Mouse (Mus musculus): ENCODE data around the gene Lrg1.

Gene Lrg1

GRCm38 (mm10) chr17:56121826-56122225, at the start of gene Lrg1:
Lrg1 (minus strand) TSS chr17:56122001.
- DNase-seq (ENCODE audit: low spot score in 2 of 2): no peak

DNA sequence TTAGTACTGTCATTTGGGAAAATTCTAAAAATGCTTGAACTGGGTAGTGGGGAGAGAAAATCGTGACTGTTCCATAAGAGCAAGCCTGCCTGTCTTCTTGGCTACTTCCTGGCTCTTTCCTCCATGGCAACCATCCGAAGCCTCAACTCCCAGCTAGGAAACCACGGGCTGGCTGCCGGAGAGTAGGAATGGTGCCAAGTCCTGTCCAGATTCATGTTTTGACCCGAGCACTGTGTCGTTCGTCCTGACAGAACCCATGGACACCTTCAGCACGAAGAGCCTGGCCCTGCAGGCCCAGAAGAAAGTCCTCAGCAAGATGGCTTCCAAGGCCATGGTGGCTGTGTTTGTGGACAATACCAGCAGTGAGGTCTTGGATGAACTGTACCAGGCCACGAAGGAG, 49.7 kb upstream of the Lrg1 start:
- no peak for DNase-seq (ENCODE audit: low spot score in 2 of 2)

DNA sequence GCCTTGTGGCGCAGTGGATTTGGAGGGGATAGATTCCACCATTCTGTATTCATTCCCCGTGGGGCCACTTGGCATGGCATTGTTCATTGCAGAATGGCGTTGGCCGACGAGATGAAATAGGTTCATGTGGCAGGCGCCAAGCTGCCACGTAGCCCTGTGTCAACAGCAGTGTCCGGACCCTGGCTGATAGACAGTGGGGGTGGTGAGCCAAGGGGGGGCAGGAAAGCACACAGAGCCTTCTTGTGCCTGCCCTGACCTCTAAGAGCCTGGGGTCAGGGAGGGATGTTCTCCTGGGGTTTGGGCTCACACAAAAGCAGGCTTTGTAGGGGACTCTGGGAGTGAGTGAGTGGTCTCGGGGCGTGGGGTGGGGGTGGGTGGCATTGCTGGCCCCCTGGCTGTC, 48.8 kb upstream of the Lrg1 start:
- DNase-seq (ENCODE audit: low spot score in 2 of 2): no peak

- no peak for DNase-seq (ENCODE audit: low spot score in 2 of 2)
Observed at GRCm38 (mm10) chr17:56169830-56170229, 48.0 kb upstream of the Lrg1 start.

GRCm38 (mm10) chr17:56165671-56166070, 43.9 kb upstream of the Lrg1 start:
- DNase-seq (ENCODE audit: low spot score in 2 of 2): no peak

GRCm38 (mm10) chr17:56164510-56164909, 42.7 kb upstream of the Lrg1 start:
- DNase-seq (ENCODE audit: low spot score in 2 of 2): no peak

GRCm38 (mm10) chr17:56163523-56164102, 41.8 kb upstream of the Lrg1 start:
- peak in 1 of 2 experiments; percentile 24 for DNase-seq (ENCODE audit: low spot score in 2 of 2)

DNA sequence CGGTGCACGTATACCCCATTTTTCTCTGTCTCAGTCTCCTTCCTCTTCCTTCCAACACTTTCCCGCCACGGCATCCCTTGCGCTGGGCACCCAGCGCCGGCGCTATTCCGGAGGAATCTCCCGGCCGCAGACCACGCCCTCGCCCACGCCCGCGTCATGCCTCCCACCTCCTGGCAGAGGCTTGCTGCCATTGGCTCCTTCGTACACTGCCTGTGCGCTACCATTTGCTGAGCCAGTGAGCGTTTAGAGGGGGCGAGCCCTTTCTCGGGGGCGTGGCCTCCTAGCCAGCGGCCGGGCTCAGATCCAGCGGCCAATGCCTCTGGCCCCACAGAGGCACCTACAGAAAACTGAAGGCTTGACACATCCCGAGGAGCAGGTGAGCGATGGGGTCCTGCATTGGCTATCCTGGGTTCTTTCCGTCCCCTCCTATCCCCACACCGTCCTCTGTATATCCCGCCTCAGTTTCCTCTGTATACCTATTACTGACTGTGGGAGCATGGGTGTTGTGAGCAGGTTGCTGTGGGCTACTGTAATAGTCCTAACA, 40.5 kb upstream of the Lrg1 start, which contains the start of gene Tnfaip8l1:
Gene Tnfaip8l1 (plus strand): TSS at position 247 of the 544 bp plus-strand sequence.
- peak; percentile 89 to 92 for DNase-seq (ENCODE audit: low spot score in 2 of 2)

DNA sequence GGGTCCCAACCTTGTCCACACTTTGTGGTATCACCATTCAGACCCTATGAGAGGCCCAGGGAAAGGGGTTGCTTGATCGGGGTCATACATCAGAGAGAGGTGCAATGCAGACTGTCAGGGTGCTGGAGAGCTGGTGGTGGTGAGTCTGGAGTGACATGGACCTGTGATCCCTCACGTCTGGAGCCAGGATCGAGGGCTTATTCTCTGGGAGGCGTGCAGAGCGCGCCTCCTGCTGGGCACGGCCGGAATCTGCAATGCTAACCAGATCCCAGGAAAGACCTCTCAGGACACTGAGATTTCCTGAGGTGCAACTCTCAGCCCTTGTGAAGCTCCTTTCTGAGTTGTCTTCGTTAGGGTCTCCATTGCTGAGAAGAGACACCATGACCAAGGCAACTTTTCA, 37.9 kb upstream of the Lrg1 start:
- peak in 1 of 2 experiments; percentile 34 for DNase-seq (ENCODE audit: low spot score in 2 of 2)

DNA sequence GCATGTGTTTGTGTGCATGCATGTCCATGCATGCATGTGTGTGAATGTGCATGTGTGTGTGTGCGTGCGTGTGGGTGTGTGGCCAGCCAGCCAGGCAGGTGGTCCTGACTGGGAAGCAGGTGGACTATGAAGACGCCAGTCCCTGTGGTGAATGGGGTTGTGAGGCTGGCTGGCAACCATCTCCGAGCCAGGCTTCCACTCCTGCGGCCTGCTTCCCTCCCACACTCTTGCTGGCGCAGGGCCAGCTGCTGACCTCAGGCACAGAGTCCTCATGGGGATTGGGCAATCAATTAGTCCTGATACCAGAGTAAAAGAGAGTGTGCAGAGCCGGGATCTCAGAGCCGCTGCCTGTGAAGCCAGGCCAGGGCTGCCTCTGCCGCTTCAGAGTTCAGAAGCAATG, 31.8 kb upstream of the Lrg1 start:
- no peak for DNase-seq (ENCODE audit: low spot score in 2 of 2)

DNA sequence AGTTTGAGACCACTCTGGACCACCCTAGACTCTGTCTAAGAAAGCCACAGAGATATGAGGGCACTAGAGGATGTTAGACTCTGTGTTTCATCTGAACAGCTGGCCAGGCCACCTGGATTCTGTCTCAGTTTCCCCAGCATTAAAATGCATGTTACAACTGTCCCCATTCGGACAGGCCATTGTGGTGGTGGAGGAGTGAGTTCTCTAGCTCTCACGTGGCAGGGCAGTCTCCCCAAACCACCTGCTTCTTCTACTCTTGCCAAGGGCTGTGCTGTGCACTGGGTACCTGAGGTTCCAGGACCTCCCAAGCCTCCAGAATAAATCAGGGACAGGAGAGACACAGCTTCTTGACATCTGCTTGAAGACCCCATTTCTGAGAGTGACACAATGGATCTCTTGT, 28.1 kb upstream of the Lrg1 start:
- no peak for DNase-seq (ENCODE audit: low spot score in 2 of 2)

DNA sequence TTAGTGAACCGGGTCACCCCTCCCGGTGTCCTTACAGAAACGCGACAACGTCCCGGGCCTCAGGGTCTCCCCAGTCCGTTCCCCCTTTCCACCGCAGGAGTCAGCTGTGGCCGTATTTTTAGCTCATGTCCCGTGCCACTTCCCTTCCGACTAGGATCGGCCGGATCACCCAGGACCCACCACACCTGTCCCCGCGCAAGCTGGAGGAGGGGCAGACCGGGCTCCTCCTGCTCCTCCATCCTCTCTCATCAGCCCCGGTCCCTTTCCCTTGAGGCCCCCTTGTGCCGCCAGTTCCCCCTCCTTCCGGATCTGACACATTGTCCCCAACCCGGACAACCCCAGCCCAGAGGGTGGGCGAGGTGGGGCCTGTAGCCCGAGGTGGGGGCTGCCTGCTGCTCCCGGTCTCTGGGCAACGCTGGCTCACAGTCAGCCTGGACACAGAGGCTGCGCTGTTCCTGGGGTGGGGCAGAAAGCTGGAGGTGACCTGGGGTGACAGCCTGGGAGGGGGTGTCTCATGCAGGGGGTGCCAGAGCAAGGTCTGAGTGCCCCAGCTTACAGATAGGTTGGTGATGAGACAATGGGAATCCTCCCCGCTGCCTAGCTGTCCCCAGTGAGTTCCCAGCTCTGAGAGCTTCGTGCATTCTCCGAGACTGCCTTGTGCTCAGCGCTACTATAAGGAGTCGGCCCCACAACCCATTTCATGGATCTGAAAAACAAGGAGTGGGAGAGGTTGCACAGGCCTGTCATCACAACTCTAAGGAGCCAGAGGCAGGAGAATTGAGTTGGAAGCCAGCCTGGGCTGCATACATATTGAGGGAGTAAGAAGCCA, 27.2 kb upstream of the Lrg1 start:
- DNase-seq (ENCODE audit: low spot score in 2 of 2): no peak

- no peak for DNase-seq (ENCODE audit: low spot score in 2 of 2)
Observed at GRCm38 (mm10) chr17:56148280-56148679, 26.5 kb upstream of the Lrg1 start.

- DNase-seq (ENCODE audit: low spot score in 2 of 2): no peak
Observed at GRCm38 (mm10) chr17:56147420-56147819, 25.6 kb upstream of the Lrg1 start.

DNA sequence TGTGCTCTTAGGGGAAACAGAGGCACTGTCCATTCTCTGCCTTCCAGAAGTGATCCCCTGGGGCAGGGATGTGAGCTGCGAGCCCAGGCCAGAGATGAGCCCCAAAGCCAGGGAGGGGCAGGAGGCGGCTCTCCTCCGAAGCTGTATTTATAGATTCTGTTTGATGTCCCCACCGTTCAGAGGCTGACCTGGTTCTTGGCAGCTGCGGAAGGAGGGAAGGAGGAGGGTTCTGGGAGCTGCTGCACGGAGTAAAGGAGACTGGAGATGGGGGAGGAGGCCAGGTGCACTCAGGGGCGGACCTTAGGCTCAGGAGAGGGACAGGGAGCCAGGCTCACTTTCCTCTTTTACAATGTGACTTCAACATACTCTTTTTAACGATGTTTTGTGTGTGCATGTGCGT, 24.3 kb upstream of the Lrg1 start:
- no peak for DNase-seq (ENCODE audit: low spot score in 2 of 2)

DNA sequence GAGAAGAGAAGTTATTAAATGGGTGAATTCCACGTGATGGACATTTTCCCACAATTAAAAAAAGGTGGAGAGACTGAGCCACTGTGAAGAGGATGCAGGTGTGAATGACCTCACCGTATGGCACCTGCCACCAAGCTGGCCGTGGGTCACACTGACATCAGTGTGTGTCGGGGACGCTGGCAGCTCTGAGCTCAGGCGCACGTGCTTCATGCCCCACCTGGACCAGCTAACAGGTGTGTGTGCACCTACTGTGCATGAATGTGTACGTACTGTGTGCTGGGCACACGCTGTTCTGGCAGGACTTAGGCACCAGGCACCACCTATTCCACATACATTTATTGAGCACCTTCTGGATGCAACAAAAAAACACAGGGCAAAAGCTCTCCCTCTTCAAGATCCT, 22.7 kb upstream of the Lrg1 start:
- DNase-seq (ENCODE audit: low spot score in 2 of 2): no peak

DNA sequence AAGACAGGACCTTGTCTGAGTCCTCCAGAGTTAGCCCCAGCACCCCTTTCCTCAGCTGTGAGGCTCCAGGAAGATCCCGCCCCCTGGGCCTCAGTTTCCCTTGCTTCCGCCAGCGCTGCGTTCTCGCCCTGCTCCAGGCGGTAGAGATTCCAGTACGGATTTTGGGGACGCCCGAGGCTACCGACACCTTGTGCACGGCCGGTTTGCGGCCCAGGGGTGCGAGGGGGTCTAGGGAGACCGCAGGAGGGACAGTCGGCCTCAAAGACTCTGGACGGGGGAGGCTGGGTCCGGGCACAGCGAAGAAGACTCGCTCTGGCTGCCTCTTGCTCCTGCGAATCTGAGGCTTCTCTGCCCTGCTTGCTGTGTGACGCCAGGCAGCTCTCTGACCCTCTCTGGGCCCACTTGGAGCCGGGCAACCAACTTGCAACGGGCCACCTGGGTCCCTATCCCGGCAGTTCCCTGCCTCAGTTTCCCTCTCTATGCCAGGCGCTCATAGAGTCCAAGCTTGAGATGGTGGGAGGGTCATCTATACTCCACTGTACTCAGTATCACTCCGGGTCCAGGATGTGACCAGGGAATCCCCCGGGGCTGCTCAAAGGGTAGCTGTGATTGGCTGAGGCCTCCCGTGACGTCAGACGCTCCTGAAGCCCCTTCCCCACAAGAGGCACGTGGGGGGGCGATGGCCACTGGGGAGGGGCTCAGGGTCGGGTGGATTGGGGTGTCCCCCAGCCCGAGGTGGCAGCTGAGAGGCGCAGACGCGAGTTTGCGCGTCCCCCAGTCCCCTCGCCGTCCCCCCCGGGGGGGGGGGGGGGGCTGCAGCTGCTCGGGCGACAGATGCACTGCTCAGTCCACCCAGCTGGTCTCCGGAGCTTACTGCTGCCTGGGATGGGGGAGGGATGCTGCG, 20.2 kb upstream of the Lrg1 start:
- peak in 1 of 2 experiments; percentile 71 for DNase-seq (ENCODE audit: low spot score in 2 of 2)

- peak in 1 of 2 experiments; percentile 82 for DNase-seq (ENCODE audit: low spot score in 2 of 2)
Observed at GRCm38 (mm10) chr17:56139858-56140595, 18.2 kb upstream of the Lrg1 start, which contains the start of gene Sema6b. Sema6b (minus strand) TSS chr17:56140343.

GRCm38 (mm10) chr17:56139355-56139754, 17.6 kb upstream of the Lrg1 start:
- DNase-seq (ENCODE audit: low spot score in 2 of 2): no peak

DNA sequence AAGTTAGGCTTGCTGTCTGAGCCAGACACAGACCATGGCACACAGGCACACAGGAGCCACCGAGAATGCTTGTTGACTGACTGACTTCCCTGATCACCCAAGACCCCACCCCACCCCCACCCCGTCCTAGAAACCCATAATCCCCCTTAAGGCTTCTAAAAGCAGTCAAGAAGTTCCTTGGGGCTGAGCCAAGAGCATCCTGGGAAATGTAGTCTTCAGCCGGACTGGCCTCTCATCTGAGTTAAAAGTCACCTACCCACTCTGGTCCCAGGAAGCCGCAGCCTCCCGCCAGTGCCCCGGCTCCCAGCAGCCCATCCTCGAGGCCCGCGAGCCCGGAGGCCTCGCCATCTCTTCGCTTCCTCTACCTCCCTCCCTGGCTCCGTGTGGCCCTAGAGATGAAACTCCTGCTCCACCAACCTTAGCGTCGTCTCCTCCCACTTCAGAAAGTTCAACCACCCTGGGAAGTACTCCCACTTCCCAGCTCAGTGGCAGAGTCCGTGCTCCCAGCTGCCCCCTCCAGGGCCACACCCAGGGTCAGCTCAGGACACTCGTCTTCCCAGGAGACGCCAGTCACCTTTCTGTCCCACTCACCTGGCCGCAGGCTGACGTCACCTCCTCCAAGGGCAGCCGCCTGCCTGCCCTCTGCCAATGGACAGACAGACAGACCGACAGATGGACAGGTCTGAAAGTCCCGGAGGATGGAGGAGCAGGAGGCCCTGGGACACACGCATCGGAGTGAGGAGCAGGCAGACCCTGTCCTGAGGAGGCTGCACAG, 16.2 kb upstream of the Lrg1 start:
- DNase-seq (ENCODE audit: low spot score in 2 of 2): no peak

Data from spleen, postnatal 4 days (tissue).